Mouse (Mus musculus): ENCODE results near the gene Pter. TPM values are rescaled to one million over a fixed set of nuclear protein-coding genes. Genes with fewer than 3 reads are reported as not detected.

Gene Pter
- total RNA-seq, 2 experiments from 2014 or later: 7.0 to 7.8 TPM

DNA sequence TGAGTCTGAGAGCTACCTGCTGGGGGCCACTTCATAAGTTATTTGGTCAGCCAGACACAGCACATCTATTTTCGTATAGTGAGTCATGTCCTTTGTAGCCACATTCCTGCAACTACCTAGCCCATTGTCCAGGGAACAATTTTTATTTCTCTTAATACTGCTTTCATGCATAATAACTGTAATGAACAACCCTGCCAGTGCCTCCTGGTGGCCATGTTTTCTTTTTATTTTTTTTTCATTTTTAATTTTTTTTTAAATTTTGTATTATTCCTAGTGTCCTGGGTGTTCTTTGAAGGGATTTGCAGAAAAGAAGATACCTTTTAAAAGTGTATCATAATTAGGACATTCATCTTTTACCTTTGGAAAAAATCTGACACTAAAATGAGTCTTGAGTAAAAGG, 84.6 kb downstream of the Pter start:
- intact Hi-C loops (cut with DNase I): no loop called here
- DNase-seq: no peak

- DNase-seq: no peak
- intact Hi-C loops (cut with DNase I): no loop called here
Observed at GRCm38 (mm10) chr2:13009261-13009972, 85.6 kb downstream of the Pter start.

- intact Hi-C loops (cut with DNase I): no loop called here
- DNase-seq: no peak
Observed at GRCm38 (mm10) chr2:13010030-13010459, 86.2 kb downstream of the Pter start.

- intact Hi-C loops (cut with DNase I): no loop called here
- DNase-seq: peak; percentile 16 to 32
Observed at GRCm38 (mm10) chr2:13010460-13011341, 86.9 kb downstream of the Pter start.

GRCm38 (mm10) chr2:13011472-13011871, 87.6 kb downstream of the Pter start, which contains the start of gene C1ql3:
Gene C1ql3 (minus strand): TSS chr2:13011806.
- DNase-seq: no peak

DNA sequence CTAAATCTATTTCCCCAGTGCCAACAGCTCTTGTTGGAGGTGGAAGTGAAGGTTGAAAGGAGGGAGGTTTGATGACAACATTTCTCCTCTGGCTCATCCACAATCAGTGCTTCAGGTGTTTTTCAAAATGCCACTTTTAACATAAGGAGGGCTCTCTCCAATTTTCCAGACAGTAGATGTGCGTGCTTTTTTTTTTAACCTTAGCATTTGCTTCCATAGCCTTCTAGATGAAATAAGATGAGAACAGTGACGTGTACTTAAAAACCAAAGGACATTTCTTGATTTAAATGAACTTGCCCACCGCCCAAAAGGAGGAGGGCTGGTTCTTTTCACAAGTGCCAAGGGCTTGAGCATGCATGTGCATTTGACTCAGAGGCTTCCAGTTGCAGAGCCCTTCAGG, 88.1 kb downstream of the Pter start:
- no peak for DNase-seq
- intact Hi-C loops (cut with DNase I): no loop called here

More at GRCm38 (mm10) chr2:13011472-13011871, 87.6 kb downstream of the Pter start, which contains the start of gene C1ql3:
- intact Hi-C loops (cut with DNase I): no loop called here

DNA sequence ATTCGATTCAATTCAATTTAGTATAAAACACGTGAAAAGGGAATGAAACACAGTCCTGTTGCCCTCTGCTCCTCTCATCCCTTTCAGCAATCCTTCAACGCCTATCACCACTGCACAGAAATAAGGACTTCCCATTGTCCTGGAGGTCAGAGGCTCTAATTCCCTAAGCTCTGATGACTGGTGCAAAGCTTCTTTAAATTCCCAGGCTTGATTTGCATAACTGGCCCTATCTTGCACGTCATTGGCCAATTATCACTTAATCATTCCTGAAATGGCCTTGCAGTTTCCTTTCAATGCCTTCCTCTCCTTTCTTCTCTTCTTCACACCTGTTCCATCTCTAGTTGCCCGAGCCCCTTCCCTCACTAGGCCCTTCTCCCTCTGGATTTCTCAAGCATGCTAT, 94.5 kb downstream of the Pter start:
- intact Hi-C loops (cut with DNase I): no loop called here
- DNase-seq: no peak

DNA sequence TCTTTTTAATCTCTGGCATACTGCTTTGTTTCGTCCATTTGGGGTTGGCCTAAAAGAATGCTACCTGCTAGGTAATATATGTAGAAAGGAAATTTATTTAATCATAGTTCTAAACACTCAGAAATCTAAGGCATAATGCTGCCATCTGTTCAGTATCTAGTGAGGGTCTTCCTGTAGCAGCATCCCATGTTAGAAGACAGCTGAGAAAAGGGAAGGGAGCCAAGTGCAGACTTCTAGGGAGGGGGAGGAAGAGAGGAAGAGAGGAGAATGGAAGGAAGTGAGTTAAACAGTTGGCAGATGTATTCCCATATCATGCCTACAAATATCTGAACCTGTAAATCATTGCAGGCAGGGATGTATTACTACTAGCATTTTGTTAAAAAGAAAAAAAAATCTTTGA, 95.0 kb downstream of the Pter start:
- intact Hi-C loops (cut with DNase I): no loop called here
- no peak for DNase-seq

DNA sequence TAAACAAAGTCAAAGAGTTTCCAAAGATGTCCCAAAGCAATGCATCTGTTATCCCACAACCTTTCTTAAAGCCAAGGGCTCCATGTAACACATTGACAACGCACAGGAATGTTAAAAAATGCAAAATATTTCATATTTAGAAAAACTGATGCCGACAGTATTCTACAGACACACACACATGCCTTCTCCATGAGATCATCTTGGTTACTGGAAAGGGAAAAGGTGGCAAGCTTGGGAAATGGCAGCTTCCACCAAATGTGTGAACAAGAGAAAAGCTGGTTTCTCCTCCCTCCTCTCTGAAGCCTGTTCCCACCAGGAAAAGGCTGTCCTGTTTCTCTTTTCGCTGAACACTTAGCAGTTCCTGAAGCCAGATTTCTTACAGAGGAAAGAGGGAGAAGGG, 114.9 kb downstream of the Pter start:
- intact Hi-C loops (cut with DNase I): no loop called here

DNA sequence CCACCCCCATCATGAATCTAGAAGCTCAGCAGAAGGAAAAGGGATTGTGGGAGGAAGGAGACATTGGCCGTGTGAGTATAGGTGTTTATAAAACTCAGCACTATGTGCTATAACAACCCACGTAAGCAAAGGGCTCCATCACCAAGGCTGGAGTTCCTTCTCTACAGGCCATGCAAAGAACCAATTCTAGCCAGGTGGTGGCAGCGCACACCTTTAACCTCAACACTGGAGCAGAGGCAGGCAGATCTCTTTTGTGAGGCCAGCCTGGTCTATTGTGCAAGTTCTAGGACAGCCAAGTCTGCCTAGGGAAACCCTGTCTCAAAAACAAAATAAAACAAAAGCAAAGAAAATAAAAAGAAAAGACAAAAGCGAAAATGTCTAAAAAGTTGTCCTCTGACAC, 115.9 kb downstream of the Pter start:
- no peak for DNase-seq
- intact Hi-C loops (cut with DNase I): no loop called here

More for the DNA sequence above, 114.9 kb downstream of the Pter start:
- no peak for DNase-seq

DNA sequence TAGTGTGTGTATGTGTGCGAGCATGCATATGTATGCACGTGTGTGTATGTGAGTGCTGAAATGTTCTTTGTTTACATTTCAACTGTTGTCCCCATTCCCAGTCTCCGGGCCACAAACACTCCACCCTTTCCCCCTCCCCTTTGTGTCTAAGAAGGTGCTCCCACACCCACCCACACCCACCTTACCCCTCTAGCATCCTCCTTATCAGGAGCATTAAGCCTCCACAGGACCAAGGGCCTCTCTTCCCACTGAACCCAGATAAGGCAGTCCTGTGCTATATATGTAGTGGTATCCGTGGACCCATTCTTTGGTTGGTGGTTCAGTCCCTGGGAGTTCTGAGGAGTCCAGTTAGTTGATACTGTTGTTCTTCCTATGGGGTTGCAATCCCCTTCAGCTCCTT, 120.7 kb downstream of the Pter start:
- intact Hi-C loops (cut with DNase I): no loop called here
- DNase-seq: no peak

- DNase-seq: no peak
- intact Hi-C loops (cut with DNase I): no loop called here
Observed at GRCm38 (mm10) chr2:13048649-13049048, 124.8 kb downstream of the Pter start.

Other genes with a start within 250 kb of the Pter start
- gene C1ql3, start 87.8 kb downstream of the Pter start, total RNA-seq (2021): not detected